Mouse (Mus musculus): Measurements from ENCODE around the gene Tagln2. TPM values are rescaled to one million over a fixed set of nuclear protein-coding genes. Genes with fewer than 3 reads are reported as not detected.
A peak's percentile ranks its signal among the peaks of the same experiment; 100 is the strongest.

Tagln2 gene
- polyA plus RNA-seq, 1 experiment from 2014 or later, result 56.9 TPM

- 34% methylated on average over 15 of the region's 15 CpGs for WGBS
- Histone ChIP-seq H3K9me3 (ENCODE audit: control insufficient read depth, low read length) (no peaks in the 10 kb centered on the region), H3K36me3 (ENCODE audit: control insufficient read depth, insufficient read depth, low read length) (no peaks in the 10 kb centered on the region), H3K4me1 (ENCODE audit: control insufficient read depth, insufficient read depth, low read length) (0 out of 2 replicates have a peak, but pooled peaks cover 4% of the 10 kb centered on the region), H3K4me2 (ENCODE audit: low read depth, low read length) (no peak overlapping the region; the same call in 1 of the 2 replicates), H3K27ac (ENCODE audit: low read depth, low read length) (no peak overlapping the region), H3K9ac (replicated peaks; ENCODE audit: low read depth, low read length) (no peak overlapping the region), H3K4me3 (ENCODE audit: low read depth, low read length) (no peak overlapping the region), H3K27me3 (ENCODE audit: control insufficient read depth, insufficient read depth, low read length) (no peaks in the 10 kb centered on the region)
- no peak for ATAC-seq (ENCODE audit: low read depth)
These were observed 25.3 kb downstream of the Tagln2 start for GRCm38 (mm10) chr1:172525027-172525764.

- ATAC-seq (ENCODE audit: low read depth), result no peak
- Histone ChIP-seq H3K36me3 (ENCODE audit: control insufficient read depth, insufficient read depth, low read length) (no peaks in the 10 kb centered on the region), H3K27me3 (ENCODE audit: control insufficient read depth, insufficient read depth, low read length) (no peaks in the 10 kb centered on the region), H3K9ac (replicated peaks; ENCODE audit: low read depth, low read length) (no peak overlapping the region), H3K4me3 (ENCODE audit: low read depth, low read length) (no peak overlapping the region), H3K27ac (ENCODE audit: low read depth, low read length) (no peak overlapping the region), H3K9me3 (ENCODE audit: control insufficient read depth, low read length) (no peaks in the 10 kb centered on the region), H3K4me2 (ENCODE audit: low read depth, low read length) (no peak overlapping the region; the same call in 1 of the 2 replicates), H3K4me1 (ENCODE audit: control insufficient read depth, insufficient read depth, low read length) (peaks cover 8% of the 10 kb centered on the region; the same call in 1 of the 2 replicates)
- whole genome bisulfite sequencing, result 69% methylated on average over 7 of the region's 7 CpGs
These were observed 26.1 kb downstream of the Tagln2 start for GRCm38 (mm10) chr1:172525971-172526370.

GRCm38 (mm10) chr1:172526380-172527081 is 26.7 kb downstream of the Tagln2 start:
- ATAC-seq (ENCODE audit: low read depth), result no peak
- Histone ChIP-seq H3K27ac (ENCODE audit: low read depth, low read length) (no peak overlapping the region), H3K9ac (replicated peaks; ENCODE audit: low read depth, low read length) (no peak overlapping the region), H3K27me3 (ENCODE audit: control insufficient read depth, insufficient read depth, low read length) (no peaks in the 10 kb centered on the region), H3K4me2 (ENCODE audit: low read depth, low read length) (no peak overlapping the region), H3K36me3 (ENCODE audit: control insufficient read depth, insufficient read depth, low read length) (no peaks in the 10 kb centered on the region), H3K4me3 (ENCODE audit: low read depth, low read length) (no peak overlapping the region), H3K4me1 (ENCODE audit: control insufficient read depth, insufficient read depth, low read length) (peaks cover 10% of the 10 kb centered on the region; the same call in 1 of the 2 replicates), H3K9me3 (ENCODE audit: control insufficient read depth, low read length) (no peaks in the 10 kb centered on the region)
- WGBS, result 79% methylated on average over 23 of the region's 23 CpGs

DNA sequence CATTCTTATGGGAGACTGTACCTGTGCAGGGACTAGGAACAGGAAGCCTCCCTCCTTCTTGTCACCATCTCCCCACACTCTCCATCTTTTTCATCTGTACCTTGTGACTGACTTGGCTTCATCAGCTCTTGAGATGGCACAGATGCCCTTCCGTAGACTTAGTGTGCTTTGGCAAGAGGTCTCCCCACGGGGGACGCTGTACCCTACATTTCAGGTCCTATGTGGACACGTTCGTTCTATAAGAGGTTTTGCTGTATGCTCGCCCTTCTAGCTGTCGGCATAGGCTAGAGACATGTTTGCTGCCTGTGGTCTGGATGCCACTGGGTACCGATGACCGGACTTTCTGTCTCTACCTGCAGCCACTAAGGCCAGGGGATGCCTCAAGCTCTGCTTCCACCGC is 27.6 kb downstream of the Tagln2 start:
- H3K27me3 ChIP-seq (ENCODE audit: control insufficient read depth, insufficient read depth, low read length), result no peaks in the 10 kb centered on the region
- H3K4me3 ChIP-seq (ENCODE audit: low read depth, low read length), result no peak overlapping the region
- no peak overlapping the region for H3K4me2 ChIP-seq (ENCODE audit: low read depth, low read length)
- H3K9me3 ChIP-seq (ENCODE audit: control insufficient read depth, low read length), result no peaks in the 10 kb centered on the region
- ATAC-seq (ENCODE audit: low read depth), result no peak
- no peaks in the 10 kb centered on the region for H3K36me3 ChIP-seq (ENCODE audit: control insufficient read depth, insufficient read depth, low read length)
- no peak overlapping the region for H3K9ac ChIP-seq (replicated peaks; ENCODE audit: low read depth, low read length)
- whole genome bisulfite sequencing, result 96% methylated on average over 10 of the region's 10 CpGs
- peaks cover 10% of the 10 kb centered on the region; the same call in 1 of the 2 replicates for H3K4me1 ChIP-seq (ENCODE audit: control insufficient read depth, insufficient read depth, low read length)
- H3K27ac ChIP-seq (ENCODE audit: low read depth, low read length), result no peak overlapping the region

DNA sequence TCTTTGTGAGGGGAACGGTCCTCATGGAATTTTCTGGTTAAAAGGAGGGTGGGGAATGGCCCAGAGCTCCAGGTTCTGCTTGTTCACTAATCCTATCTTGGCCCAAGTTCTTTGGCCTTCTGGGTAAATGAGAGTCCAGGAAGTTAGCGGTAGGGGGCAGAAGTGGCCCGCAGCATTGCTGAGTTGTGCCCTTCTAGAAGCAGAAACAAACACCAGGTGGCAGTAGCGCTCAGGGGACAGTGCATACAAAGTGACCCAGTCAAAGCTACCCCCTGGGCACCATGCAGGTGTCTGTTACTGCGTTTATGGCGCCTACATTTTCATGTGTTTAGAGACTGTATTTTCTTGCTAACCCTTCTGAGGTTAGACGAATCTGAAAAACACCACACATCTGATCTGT is 28.9 kb downstream of the Tagln2 start:
- H3K27me3 ChIP-seq (ENCODE audit: control insufficient read depth, insufficient read depth, low read length), result no peaks in the 10 kb centered on the region
- peaks cover 10% of the 10 kb centered on the region; the same call in 1 of the 2 replicates for H3K4me1 ChIP-seq (ENCODE audit: control insufficient read depth, insufficient read depth, low read length)
- H3K9ac ChIP-seq (replicated peaks; ENCODE audit: low read depth, low read length), result no peak overlapping the region
- no peaks in the 10 kb centered on the region for H3K36me3 ChIP-seq (ENCODE audit: control insufficient read depth, insufficient read depth, low read length)
- H3K9me3 ChIP-seq (ENCODE audit: control insufficient read depth, low read length), result no peaks in the 10 kb centered on the region
- 7% methylated on average over 7 of the region's 7 CpGs for WGBS
- ATAC-seq (ENCODE audit: low read depth), result peak; percentile 67
- H3K27ac ChIP-seq (ENCODE audit: low read depth, low read length), result no peak overlapping the region
- no peak overlapping the region for H3K4me2 ChIP-seq (ENCODE audit: low read depth, low read length)
- no peak overlapping the region for H3K4me3 ChIP-seq (ENCODE audit: low read depth, low read length)

DNA sequence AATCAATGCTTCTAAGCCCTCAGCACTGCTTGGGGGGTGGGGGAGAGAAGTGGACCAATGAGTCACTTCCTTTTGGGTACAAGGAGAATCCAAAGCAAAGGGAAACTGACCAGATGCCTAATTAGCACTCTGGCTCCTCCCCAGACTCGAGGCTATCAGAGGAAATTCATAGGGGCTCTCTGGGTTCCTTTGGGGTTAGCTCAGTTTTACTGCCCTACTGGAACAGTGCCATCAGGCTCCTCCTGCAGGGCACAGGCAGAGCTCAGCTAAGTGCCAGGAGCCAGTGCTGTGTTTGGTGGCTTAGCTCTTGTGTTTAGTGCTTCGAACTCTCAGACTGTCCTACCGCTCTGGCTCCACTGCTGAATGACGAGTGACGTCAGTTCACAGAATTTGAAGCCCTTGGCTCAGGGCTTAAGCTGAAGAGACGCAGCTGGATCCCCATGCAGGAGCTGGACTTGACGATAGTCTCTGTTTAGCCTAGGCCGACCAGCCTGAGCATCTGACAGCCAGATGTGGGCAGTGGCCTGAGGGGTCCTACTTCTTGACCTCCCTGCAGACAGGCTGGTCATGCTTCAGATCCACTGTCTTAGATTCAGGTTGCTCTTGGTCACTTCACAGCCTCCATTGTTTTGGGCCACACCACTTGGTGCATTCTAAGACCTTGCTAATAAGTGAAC is 30.8 kb downstream of the Tagln2 start:
- H3K4me1 ChIP-seq (ENCODE audit: control insufficient read depth, insufficient read depth, low read length), result peaks cover 7% of the 10 kb centered on the region; the same call in 1 of the 2 replicates
- no peak overlapping the region for H3K27ac ChIP-seq (ENCODE audit: low read depth, low read length)
- H3K9ac ChIP-seq (replicated peaks; ENCODE audit: low read depth, low read length), result no peak overlapping the region
- WGBS, result 21% methylated on average over 8 of the region's 8 CpGs
- peak; percentile 44; the same call in 1 of the 2 replicates for ATAC-seq (ENCODE audit: low read depth)
- H3K4me2 ChIP-seq (ENCODE audit: low read depth, low read length), result no peak overlapping the region
- no peaks in the 10 kb centered on the region for H3K36me3 ChIP-seq (ENCODE audit: control insufficient read depth, insufficient read depth, low read length)
- H3K9me3 ChIP-seq (ENCODE audit: control insufficient read depth, low read length), result no peaks in the 10 kb centered on the region
- no peaks in the 10 kb centered on the region for H3K27me3 ChIP-seq (ENCODE audit: control insufficient read depth, insufficient read depth, low read length)
- no peak overlapping the region for H3K4me3 ChIP-seq (ENCODE audit: low read depth, low read length)

DNA sequence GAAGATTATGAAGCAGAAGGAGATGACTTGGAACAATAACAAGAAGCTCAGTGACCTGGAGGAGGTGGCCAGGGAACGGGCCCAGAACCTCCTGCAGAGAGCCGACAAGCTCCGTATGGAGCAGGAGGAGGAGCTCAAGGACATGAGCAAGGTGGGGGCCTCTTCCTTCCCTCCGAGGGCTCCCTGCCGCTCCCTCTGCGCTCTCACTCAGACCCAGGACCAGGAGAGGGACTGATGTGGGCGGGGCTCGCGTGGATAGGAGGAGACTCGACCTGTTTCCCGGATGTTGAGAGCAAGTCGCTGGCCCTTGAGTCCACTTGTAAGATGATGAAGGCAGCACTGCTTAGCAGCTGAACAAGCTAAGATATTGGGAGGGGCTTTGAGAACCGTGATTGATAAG is 32.7 kb downstream of the Tagln2 start:
- no peak overlapping the region for H3K9ac ChIP-seq (replicated peaks; ENCODE audit: low read depth, low read length)
- no peaks in the 10 kb centered on the region for H3K36me3 ChIP-seq (ENCODE audit: control insufficient read depth, insufficient read depth, low read length)
- no peak overlapping the region for H3K4me3 ChIP-seq (ENCODE audit: low read depth, low read length)
- H3K27me3 ChIP-seq (ENCODE audit: control insufficient read depth, insufficient read depth, low read length), result no peaks in the 10 kb centered on the region
- H3K27ac ChIP-seq (ENCODE audit: low read depth, low read length), result no peak overlapping the region
- peak overlapping the region; percentile 12; the same call in 1 of the 2 replicates for H3K4me2 ChIP-seq (ENCODE audit: low read depth, low read length)
- H3K4me1 ChIP-seq (ENCODE audit: control insufficient read depth, insufficient read depth, low read length), result peaks cover 7% of the 10 kb centered on the region; the same call in 1 of the 2 replicates
- WGBS, result 5% methylated on average over 11 of the region's 13 CpGs
- peak; percentile 18; the same call in 1 of the 2 replicates for ATAC-seq (ENCODE audit: low read depth)
- H3K9me3 ChIP-seq (ENCODE audit: control insufficient read depth, low read length), result no peaks in the 10 kb centered on the region

DNA sequence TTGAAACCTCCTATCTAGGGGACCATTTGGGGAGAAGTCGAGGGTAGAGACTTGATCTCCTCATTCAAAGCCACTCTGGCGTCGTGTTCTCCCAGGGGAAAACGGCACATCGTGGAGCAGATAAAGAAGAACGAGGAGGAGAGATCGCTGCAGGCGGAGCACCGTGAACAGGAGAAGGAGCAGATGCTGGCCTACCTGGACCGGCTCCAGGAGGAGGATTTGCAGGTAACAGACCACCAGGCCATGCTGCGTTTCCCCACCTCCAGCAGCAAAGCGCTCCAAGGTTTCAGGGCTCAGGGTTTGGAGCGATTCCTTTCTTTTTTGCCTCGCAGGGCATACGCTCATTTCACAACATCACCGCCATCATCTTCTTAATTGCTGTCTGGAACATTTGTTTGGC is 35.3 kb downstream of the Tagln2 start:
- Histone ChIP-seq H3K27me3 (ENCODE audit: control insufficient read depth, insufficient read depth, low read length) (no peaks in the 10 kb centered on the region), H3K4me3 (ENCODE audit: low read depth, low read length) (no peak overlapping the region), H3K4me1 (ENCODE audit: control insufficient read depth, insufficient read depth, low read length) (peaks cover 10% of the 10 kb centered on the region; the same call in 1 of the 2 replicates), H3K9ac (replicated peaks; ENCODE audit: low read depth, low read length) (no peak overlapping the region), H3K27ac (ENCODE audit: low read depth, low read length) (no peak overlapping the region; the same call in 1 of the 2 replicates), H3K36me3 (ENCODE audit: control insufficient read depth, insufficient read depth, low read length) (no peaks in the 10 kb centered on the region), H3K4me2 (ENCODE audit: low read depth, low read length) (no peak overlapping the region), H3K9me3 (ENCODE audit: control insufficient read depth, low read length) (no peaks in the 10 kb centered on the region)
- WGBS, result 64% methylated on average over 16 of the region's 16 CpGs
- no peak for ATAC-seq (ENCODE audit: low read depth)

Data from neural tube, embryonic 14.5 days (tissue).